Mouse (Mus musculus): ENCODE data around the gene Gm5478. TPM values are rescaled to one million over a fixed set of nuclear protein-coding genes. Genes with fewer than 3 reads are reported as not detected.
"Not testable (repeated sequence)": the region's sequence is repeated elsewhere in the genome, so short reads cannot be mapped to it uniquely, and the experiment has no call there.

Gene Gm5478
- not detected for polyA plus RNA-seq (2017; shearing (Covaris generic))

GRCm38 (mm10) chr15:101647280-101647679, at the start of gene Gm5478:
Gm5478 (minus strand) TSS chr15:101647380.
- no peak for ATAC-seq

GRCm38 (mm10) chr15:101694207-101694606, 47.0 kb upstream of the Gm5478 start, which contains the start of gene Krt6a:
Krt6a (minus strand) TSS chr15:101694307.
- ATAC-seq, result no peak

GRCm38 (mm10) chr15:101690460-101690859, 43.3 kb upstream of the Gm5478 start:
- ATAC-seq, result not testable (repeated sequence)

- ATAC-seq, result no peak
Observed at GRCm38 (mm10) chr15:101688161-101688560, 41.0 kb upstream of the Gm5478 start.

GRCm38 (mm10) chr15:101680187-101680586, 33.0 kb upstream of the Gm5478 start, which contains the start of gene Krt6b:
Krt6b (minus strand) TSS chr15:101680287.
- ATAC-seq, result no peak

GRCm38 (mm10) chr15:101675978-101676377, 28.8 kb upstream of the Gm5478 start:
- ATAC-seq, result no peak

GRCm38 (mm10) chr15:101652736-101653265, 5.6 kb upstream of the Gm5478 start:
- no peak for ATAC-seq

GRCm38 (mm10) chr15:101627884-101628283, 19.3 kb downstream of the Gm5478 start, which contains the start of gene Gm5414:
Gm5414 (minus strand) TSS chr15:101628188.
- no peak for ATAC-seq

GRCm38 (mm10) chr15:101599123-101599522, 48.1 kb downstream of the Gm5478 start:
- ATAC-seq, result no peak

Other genes starting within 250 kb of the Gm5478 start
- gene Krt7, start 236.3 kb downstream of the Gm5478 start, polyA plus RNA-seq (2017; shearing (Covaris generic)), result not detected
- gene Krt87, start 208.6 kb downstream of the Gm5478 start, polyA plus RNA-seq (2017; shearing (Covaris generic)), result 1 to 10 TPM in 1 of 2 experiments, under 1 TPM in 1; 0.50 to 1.4 TPM
- not detected for gene Krt88, start 199.6 kb downstream of the Gm5478 start, polyA plus RNA-seq (2017; shearing (Covaris generic))
- not detected for gene Krt81, start 183.6 kb downstream of the Gm5478 start, polyA plus RNA-seq (2017; shearing (Covaris generic))
- not detected for gene Krt86, start 173.9 kb downstream of the Gm5478 start, polyA plus RNA-seq (2017; shearing (Covaris generic))
- gene Krt83, start 155.9 kb downstream of the Gm5478 start, polyA plus RNA-seq (2017; shearing (Covaris generic)), result 1 to 10 TPM; 5.8 to 6.6 TPM
- gene Gm49425, start 130.1 kb downstream of the Gm5478 start, polyA plus RNA-seq (2017; shearing (Covaris generic)), result not detected
- not detected for gene Krt84, start 114.6 kb downstream of the Gm5478 start, polyA plus RNA-seq (2017; shearing (Covaris generic))
- gene Krt82, start 96.7 kb downstream of the Gm5478 start, polyA plus RNA-seq (2017; shearing (Covaris generic)), result not detected
- gene Krt90, start 84.4 kb downstream of the Gm5478 start, polyA plus RNA-seq (2017; shearing (Covaris generic)), result not detected
- under 1 TPM in 1 of 2 experiments, not detected in 1; 0.17 TPM for gene Krt75, start 73.5 kb downstream of the Gm5478 start, polyA plus RNA-seq (2017; shearing (Covaris generic))
- gene Gm5414, start 19.2 kb downstream of the Gm5478 start, polyA plus RNA-seq (2017; shearing (Covaris generic)), result not detected
- under 1 TPM in 1 of 2 experiments, not detected in 1; 0.24 TPM for gene Krt6b, start 32.9 kb upstream of the Gm5478 start, polyA plus RNA-seq (2017; shearing (Covaris generic))
- gene Krt6a, start 46.9 kb upstream of the Gm5478 start, polyA plus RNA-seq (2017; shearing (Covaris generic)), result not detected
- not detected for gene Krt5, start 65.5 kb upstream of the Gm5478 start, polyA plus RNA-seq (2017; shearing (Covaris generic))
- gene Krt71, start 95.7 kb upstream of the Gm5478 start, polyA plus RNA-seq (2017; shearing (Covaris generic)), result not detected
- gene Krt72, start 139.1 kb upstream of the Gm5478 start, polyA plus RNA-seq (2017; shearing (Covaris generic)), result not detected
- not detected for gene Krt73, start 155.0 kb upstream of the Gm5478 start, polyA plus RNA-seq (2017; shearing (Covaris generic))
- not detected for gene Krt2, start 170.8 kb upstream of the Gm5478 start, polyA plus RNA-seq (2017; shearing (Covaris generic))
- not detected for gene Krt1, start 203.4 kb upstream of the Gm5478 start, polyA plus RNA-seq (2017; shearing (Covaris generic))
- not detected for gene Krt77, start 222.3 kb upstream of the Gm5478 start, polyA plus RNA-seq (2017; shearing (Covaris generic))
- gene Krt76, start 245.5 kb upstream of the Gm5478 start, polyA plus RNA-seq (2017; shearing (Covaris generic)), result not detected